Mouse (Mus musculus): ENCODE measurements around the gene Cela3b.

DNA sequence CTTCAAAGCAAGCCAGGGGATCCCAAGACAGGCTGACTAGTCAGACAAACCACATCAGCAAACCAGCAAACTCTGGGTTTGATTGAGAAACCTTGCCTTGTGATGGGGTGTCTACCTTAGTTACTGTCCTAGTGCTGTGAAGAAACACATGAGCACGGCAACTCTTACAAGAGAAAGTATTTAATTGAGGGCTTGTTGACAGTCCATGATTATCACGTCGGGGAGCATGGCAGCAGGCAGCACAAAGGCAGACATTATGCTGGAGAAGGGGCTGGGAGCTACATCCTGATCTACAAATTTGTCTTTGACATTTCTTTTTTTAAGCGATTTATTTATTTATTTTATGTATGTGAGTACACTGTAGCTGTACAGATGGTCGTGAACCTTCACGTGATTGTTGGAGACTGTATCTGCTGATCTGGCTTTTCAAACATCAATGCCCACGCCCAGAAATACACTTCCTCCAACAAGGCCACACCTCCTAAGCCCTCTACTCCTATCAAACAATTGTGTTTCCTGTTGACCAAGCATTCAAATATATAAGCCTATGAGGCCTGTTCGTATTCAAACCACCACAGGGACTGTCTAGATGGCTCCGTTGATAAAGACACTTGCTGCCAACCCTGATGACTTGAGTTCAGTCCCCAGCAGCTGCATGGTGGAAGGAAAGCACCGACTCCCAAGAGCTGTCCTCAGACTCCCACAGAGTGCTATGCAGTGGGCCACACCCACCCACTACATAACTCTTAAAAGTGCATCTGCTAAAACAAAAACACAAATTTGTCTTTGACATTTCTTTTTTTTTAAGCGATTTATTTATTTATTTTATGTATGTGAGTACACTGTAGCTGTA is 12.4 kb downstream of the Cela3b start:
- no peak for TF ChIP-seq CTCF (IDR thresholded peaks at IDR 0.05)
- TF ChIP-seq POLR2A (IDR thresholded peaks at IDR 0.05; ENCODE audit: insufficient read depth, low read depth, low read length), result no peak
- no peak for TF ChIP-seq EP300 (IDR thresholded peaks at IDR 0.05; ENCODE audit: insufficient read depth, low read depth, low read length)

Measured in heart, adult 2 months (tissue).